Mouse (Mus musculus): ENCODE data around the gene Csde1. TPM values are rescaled to one million over a fixed set of nuclear protein-coding genes. Genes with fewer than 3 reads are reported as not detected.

The Csde1 gene
- 29.2 and 29.7 TPM in 2 replicates for polyA plus RNA-seq (2012; rRNA removed)

DNA sequence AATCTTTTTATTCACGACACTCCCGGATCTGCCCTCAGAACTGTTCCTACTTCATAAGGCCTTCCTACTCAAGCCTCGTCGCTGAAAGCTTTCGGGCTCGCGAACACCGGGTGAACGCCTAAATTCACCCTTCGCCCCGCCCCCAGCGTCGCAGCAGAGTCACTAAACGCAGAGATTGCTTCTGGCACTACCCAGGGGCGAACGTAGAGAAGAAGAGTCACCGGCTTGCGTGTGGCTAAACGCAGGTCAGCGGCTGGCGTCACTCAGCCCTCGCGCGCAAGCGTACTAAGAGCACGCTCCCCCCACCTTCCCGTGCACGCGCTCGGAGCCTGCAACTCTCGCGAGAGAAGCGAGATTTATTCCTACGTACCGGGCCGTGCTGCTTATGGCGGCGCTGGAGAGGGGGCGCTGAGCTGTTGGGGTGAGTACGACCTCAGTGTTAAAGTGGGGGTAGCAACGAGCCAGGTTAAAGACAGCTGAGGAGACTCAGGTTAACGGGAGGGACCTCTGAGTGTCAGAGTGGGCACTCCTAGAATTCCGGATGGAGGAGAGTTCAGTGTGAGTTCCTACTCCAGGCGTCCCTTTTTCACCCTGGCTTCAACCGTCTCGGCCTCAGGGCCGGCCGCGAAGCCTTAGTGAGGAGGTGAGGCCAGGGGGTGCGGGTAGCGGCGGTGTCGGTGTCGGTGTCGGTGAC lies at the start of gene Csde1:
TSS of gene Csde1 (plus strand) at position 178 of the 694 bp plus-strand sequence.

DNA sequence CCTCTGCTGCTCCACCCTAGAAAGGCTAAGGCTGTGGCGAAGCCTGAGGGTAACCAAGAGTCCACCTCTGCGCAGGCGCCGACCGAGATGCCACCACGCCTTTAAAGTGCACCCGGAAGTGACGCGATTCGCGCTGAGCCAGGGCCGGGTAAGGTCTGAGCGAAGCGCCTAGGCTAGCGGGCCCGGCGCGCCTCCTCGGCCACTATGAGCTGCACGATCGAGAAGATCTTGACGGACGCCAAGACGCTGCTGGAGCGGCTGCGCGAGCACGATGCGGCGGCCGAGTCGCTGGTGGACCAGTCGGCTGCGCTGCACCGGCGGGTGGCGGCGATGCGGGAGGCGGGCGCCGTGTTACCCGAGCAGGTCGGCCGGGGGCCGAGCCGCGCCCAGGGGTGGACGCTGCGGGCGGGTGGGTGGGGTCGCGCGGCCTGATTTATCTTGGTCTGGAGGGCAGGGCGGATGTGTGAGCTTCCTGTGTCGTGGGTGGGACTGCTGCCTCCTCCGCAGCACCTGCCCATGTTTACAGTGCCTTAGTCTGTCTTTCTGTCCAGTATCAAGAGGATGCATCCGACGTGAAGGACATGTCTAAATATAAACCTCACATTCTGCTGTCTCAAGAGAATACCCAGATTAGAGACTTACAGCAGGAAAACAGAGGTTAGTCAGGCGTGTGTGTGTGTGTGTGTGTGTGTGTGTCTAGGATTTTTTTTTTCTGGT lies 24.5 kb upstream of the Csde1 start, which contains the start of gene Sike1:
TSS of gene Sike1 (plus strand) at position 104 of the 717 bp plus-strand sequence.

DNA sequence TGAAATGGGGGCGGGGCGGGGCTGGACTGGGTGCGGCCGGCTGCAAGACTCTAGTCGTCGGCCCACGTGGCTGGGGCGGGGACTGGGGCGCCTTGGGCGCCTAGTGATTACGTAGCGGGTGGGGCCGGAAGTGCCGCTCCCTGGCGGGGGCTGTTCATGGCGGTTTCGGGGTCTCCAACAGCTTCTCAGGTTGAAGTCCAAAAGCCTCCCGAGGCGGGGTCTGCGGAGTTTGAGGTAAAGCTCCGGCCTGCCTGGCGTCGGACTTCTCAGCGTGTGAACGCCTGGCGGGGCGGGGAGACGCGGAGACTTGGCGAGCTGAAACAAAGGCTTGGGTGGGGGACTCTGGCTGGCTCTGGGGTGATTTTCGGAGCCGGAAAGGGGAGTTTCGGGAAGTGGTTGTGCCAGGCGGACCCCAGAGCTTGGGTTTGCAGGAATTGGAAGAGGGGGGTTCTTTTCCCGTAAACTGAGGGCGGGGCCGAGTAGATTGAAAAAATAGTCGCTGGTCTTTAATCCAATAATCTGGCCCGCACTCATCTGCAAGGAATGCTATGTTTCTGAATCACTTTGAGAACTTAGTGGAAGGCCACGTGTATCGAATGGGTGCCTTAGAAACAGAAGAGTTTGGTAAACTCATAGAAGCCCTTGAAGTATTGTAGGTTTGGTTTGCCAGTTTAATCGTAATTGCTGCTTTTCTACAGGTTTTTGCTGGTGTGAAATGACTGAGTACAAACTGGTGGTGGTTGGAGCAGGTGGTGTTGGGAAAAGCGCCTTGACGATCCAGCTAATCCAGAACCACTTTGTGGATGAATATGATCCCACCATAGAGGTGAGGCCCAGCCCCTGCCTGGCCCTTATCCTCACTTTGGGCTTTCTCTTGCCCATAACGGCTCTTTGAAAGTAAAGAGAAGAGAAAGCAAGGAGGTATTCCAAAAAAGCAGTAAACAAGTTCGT lies 38.3 kb downstream of the Csde1 start, which contains the start of gene Nras:
TSS of gene Nras (plus strand) at position 79 of the 951 bp plus-strand sequence.

DNA sequence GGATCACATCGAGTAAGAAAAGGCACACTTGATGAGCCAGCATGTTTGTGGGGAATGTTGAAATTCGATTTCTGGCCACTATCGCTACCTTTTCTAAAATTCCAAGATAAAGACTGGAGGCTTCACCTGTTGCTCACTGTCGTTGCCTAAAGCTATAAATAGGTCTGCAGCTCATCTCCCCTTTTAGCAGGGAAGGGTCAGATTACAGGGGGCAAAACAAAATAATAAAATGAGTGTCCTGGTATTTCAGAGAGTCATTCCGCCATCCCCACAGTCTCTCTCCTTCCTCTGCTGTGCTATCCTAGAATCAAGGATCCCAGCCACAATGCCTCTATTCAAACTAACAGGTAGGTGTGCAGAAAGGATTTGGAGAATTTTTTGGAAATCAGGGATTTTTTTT lies 53.5 kb downstream of the Csde1 start, which contains the start of gene Ampd1:
TSS of gene Ampd1 (plus strand) at position 244 of the 400 bp plus-strand sequence.

DNA sequence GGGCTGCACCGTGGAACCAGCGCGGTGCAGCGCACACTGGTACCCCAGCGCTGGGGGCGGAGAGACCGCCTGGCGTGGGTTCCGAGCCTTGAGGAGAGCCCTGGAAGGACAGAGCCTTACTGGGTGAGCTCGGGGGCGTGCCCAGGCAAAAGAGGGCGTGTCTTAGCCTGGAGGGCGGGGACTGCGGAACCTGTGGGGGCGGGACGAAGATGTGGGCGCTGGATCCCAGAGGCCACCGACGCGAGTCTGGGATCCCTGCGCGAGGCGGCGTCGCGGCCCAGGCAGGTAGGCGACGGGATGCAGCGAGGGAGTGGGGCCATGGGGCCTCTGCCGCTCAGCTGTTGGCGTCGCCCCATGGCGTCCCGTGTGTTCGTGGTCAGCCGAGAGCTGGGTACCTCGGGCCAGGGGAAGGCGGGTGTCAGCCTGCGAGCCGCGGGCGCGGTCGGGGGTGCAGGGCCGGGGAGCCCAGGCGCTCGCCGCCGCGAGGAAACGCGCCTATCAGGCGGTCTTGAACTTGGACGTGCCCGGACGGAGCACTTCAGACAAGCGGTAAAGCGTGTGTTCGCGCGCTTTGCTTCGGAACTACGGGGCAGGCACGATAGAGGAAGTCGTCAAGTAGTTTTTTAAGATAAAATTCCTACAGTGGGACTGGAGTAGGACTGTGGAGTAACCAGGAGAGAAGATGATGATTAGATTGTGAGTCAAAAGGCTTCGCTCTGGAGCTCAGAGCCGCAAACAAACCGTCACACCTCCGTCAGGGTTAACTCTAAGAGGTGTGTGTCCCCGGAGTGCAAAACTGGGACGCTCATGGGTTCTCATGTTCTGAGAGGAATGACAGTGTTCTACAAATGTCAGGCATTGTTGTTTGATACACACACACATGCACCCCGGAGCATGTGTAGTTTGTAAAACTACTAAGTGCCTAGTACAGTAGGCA lies 82.5 kb downstream of the Csde1 start, which contains the start of gene Dennd2c:
TSS of gene Dennd2c (plus strand) at position 151 of the 937 bp plus-strand sequence.

Other genes starting within 250 kb of the Csde1 start
- not detected in 2 replicates for gene Tshb, start 237.7 kb upstream of the Csde1 start, polyA plus RNA-seq (2012; rRNA removed)
- gene Sycp1, start 84.3 kb upstream of the Csde1 start, polyA plus RNA-seq (2012; rRNA removed), result 0.05 and 0.13 TPM in 2 replicates
- 4.2 and 4.7 TPM in 2 replicates for gene Nr1h5, start 56.3 kb upstream of the Csde1 start, polyA plus RNA-seq (2012; rRNA removed)
- gene Sike1, start 24.7 kb upstream of the Csde1 start, polyA plus RNA-seq (2012; rRNA removed), result 9.0 and 10.1 TPM in 2 replicates
- gene Nras, start 37.9 kb downstream of the Csde1 start, polyA plus RNA-seq (2012; rRNA removed), result 18.4 and 19.1 TPM in 2 replicates
- gene Ampd1, start 53.6 kb downstream of the Csde1 start, polyA plus RNA-seq (2012; rRNA removed), result 0.03 and 0.05 TPM in 2 replicates
- 2.8 and 2.9 TPM in 2 replicates for gene Dennd2c, start 82.2 kb downstream of the Csde1 start, polyA plus RNA-seq (2012; rRNA removed)
- 56.3 and 57.0 TPM in 2 replicates for gene Bcas2, start 151.2 kb downstream of the Csde1 start, polyA plus RNA-seq (2012; rRNA removed)